Mouse (Mus musculus): Measurements from ENCODE around the gene Rbm20. TPM values are rescaled to one million over a fixed set of nuclear protein-coding genes. Genes with fewer than 3 reads are reported as not detected.

Rbm20 gene
- total RNA-seq, 2 experiments from 2014 or later, result 61.5 to 72.2 TPM

- DNase-seq, result no peak
- intact Hi-C loops (cut with DNase I; ENCODE audit: low total_unique reads), result loop anchor here (10.0 kb wide), 1 partner anchor 54 kb away; no protein-coding TSS in a partner anchor
Observed at GRCm38 (mm10) chr19:53708401-53708800, 31.3 kb downstream of the Rbm20 start.

DNA sequence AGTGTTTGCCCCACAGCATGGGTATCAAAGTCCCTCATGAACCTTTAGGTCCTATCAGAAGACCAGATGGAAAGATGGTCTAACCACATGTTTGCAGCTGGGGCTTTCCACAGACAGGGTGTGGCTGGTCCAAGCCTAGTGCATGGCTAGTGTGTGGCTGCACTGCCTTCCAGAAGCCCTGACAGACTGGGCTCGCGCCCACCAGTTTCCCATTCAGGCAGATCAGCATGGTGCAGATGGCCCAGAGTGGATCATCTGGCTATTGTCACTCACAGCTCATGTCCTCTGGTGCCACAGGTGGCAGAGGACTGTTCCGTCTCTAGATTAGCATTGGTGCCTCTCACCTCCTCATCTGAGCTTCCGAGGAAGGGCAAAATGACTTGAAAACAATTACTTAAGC, 33.8 kb downstream of the Rbm20 start:
- DNase-seq, result peak; percentile 27
- intact Hi-C loops (cut with DNase I; ENCODE audit: low total_unique reads), result no loop called here

DNA sequence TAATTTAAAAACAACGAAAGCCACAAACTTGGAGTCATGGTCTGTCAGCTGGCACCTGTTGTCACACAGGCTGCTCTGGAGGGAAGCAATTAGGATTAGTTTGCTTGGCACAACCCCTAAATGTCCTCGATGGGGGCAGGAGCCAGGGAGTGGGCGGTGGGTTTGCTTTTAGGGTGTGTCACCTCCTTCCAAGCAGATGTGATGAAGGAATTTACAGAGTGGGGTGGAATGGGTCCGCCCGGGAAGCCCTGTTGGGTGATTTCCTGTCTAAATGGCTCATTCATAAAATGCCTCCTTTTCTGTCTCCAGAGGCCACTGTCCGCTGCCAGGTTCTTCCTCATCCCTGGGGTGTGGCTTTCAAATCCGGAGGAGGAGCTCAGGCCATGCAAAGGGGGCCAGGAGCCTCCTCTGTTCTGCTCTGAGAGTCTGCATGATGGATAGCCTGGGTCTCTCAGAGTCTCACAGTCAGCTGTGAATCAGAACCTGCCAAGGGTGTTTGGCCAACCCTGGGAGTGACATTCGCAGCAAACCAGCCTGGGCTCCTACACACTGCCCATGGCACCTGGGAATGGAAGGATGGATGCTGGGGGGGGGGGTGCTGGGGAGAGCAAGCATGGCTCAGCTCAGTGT, 34.3 kb downstream of the Rbm20 start:
- intact Hi-C loops (cut with DNase I; ENCODE audit: low total_unique reads), result no loop called here

GRCm38 (mm10) chr19:53712297-53713025, 35.4 kb downstream of the Rbm20 start:
- intact Hi-C loops (cut with DNase I; ENCODE audit: low total_unique reads), result no loop called here
- DNase-seq, result no peak

More for the DNA sequence above, 34.3 kb downstream of the Rbm20 start:
- DNase-seq, result no peak

DNA sequence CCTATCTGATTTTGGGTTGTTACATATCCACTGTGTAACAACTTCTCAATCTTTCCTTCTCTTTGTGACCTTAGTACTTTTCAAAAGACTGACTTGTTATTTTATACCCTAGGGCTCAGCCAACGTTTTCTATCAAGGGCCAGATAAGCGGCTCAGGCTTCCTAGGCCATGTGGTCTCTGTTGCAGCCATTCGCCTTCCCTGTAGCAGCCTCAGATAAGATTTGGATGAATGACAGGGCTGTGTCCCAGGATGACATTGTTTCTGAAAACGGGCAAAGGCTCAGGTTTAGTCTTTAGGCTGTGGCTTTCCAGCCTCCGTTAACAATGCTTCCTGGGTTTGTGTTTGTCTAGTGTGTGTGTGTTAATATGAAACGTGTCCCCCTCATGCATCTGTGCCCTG, 36.3 kb downstream of the Rbm20 start:
- intact Hi-C loops (cut with DNase I; ENCODE audit: low total_unique reads), result no loop called here
- DNase-seq, result no peak

- DNase-seq, result no peak
- intact Hi-C loops (cut with DNase I; ENCODE audit: low total_unique reads), result no loop called here
Observed at GRCm38 (mm10) chr19:53716469-53716868, 39.4 kb downstream of the Rbm20 start.

GRCm38 (mm10) chr19:53717364-53717763, 40.3 kb downstream of the Rbm20 start:
- intact Hi-C loops (cut with DNase I; ENCODE audit: low total_unique reads), result no loop called here
- no peak for DNase-seq

- DNase-seq, result no peak
- intact Hi-C loops (cut with DNase I; ENCODE audit: low total_unique reads), result no loop called here
Observed at GRCm38 (mm10) chr19:53722186-53722585, 45.1 kb downstream of the Rbm20 start.

GRCm38 (mm10) chr19:53724053-53724452, 46.9 kb downstream of the Rbm20 start:
- intact Hi-C loops (cut with DNase I; ENCODE audit: low total_unique reads), result no loop called here
- DNase-seq, result no peak

- intact Hi-C loops (cut with DNase I; ENCODE audit: low total_unique reads), result no loop called here
- DNase-seq, result no peak
Observed at GRCm38 (mm10) chr19:53726340-53726739, 49.2 kb downstream of the Rbm20 start.

DNA sequence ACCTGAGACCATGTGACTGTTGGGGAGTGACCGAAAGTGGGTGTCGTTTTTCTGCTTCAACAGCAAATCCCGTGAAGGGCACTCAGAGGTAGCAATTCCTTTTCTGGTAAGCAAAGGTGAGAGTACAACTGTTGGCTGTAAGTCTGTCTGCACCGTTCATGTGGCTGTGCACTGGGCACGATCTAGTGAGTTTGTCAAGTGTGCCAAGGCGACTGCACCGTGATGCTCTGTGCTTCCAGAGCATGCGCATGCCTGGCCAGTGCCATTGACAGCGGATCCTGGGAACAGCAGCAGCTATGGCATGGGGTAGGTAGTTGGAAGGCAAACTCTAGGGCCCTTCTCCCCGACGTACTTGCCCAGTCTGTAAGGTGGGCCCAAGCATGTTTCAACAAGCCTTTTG, 49.6 kb downstream of the Rbm20 start:
- no peak for DNase-seq
- intact Hi-C loops (cut with DNase I; ENCODE audit: low total_unique reads), result no loop called here

- intact Hi-C loops (cut with DNase I; ENCODE audit: low total_unique reads), result no loop called here
- DNase-seq, result no peak
Observed at GRCm38 (mm10) chr19:53727277-53727676, 50.2 kb downstream of the Rbm20 start.

DNA sequence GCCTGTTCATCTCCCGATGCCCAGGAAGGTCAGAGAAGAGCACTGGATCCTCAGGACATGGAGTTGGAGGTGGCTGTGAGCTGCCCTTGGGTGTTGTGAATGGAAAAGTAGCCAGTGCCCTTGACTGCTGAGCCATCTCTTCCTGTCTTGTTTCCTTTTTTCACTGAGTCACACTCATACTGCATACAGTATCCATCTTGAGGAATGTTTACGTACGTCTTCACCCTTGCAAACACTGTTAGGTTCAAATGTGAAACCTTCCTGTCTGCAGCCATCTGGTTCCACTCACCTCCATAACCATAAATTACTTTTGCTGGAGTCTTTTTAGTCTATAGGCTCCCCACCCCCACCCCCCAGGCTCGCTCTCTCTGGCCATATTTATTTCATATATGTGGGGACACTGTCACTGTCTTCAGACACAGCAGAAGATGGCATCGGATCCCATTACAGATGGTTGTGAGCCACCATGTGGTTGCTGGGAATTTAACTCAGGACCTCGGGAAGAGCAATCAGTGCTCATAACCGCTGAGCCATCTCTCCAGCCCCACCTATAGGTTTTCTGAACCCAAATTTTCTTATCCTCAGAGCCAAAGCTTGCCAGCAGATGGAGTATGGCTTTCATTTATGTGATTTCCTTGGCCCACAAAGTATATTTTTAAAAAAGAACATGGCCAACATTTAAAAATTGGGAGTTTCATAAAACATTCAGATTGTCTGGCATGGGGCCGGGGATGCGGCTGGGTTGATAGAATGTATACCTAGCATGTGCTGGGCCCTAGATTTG, 51.0 kb downstream of the Rbm20 start:
- no peak for DNase-seq
- intact Hi-C loops (cut with DNase I; ENCODE audit: low total_unique reads), result no loop called here

DNA sequence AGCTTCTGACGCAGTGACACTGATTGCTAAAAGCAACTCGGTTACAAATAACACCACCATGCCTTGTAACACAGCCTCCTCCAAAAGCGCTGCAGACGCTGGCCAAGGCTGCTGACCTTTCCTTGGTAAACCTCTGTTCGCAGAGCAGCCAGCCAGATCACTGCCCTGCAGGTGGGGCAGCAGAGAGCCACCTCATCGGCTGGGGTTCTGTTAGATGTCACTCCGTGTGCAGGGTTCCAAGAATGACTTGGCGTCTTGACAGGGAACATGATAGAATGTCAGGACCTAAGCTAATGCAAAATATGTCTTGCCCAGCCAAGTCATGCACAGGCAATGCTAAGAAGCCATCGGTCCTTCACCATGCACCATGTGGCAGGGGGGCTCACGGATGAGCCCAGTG, 52.8 kb downstream of the Rbm20 start:
- DNase-seq, result peak; percentile 77
- intact Hi-C loops (cut with DNase I; ENCODE audit: low total_unique reads), result no loop called here

DNA sequence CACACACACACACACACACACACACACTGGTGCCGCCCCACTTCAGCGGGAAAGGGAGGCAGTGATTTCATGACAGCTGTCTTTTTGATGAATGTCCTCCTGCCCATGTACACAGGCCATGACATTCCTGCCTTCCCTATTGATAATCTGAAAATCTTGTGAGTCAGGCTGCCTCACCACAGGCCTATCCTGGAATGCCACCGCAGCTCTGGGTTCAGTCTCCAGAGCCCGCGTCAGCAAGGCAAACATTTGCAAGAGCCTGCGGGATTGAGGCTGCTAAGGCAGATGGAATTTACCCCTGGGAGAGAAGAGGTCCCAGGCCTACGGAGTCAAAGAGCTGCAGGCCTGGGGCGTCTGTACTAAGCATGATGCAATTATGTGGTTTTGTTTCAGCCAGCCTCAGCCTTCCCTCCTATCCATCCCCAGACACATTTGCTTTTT, 54.7 kb downstream of the Rbm20 start:
- DNase-seq, result no peak
- intact Hi-C loops (cut with DNase I; ENCODE audit: low total_unique reads), result no loop called here

DNA sequence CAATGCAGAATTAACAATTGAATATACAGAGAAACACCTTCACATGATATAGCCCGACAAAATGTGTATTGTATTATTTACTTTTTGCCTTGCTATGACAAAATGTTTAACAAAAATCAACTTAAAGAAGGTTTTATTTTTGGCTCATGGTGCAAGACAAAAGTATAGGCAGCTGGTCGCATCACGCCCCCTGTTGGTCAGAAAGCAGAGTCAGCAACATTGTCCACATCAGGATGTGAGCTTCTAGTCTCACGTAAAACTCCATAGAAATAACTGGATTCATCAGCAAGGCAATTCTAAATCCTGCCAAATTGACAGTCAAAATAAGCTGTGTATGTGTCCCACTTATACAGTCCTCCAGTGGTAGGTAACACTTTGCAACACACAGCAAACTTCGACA, 57.7 kb downstream of the Rbm20 start:
- intact Hi-C loops (cut with DNase I; ENCODE audit: low total_unique reads), result no loop called here

DNA sequence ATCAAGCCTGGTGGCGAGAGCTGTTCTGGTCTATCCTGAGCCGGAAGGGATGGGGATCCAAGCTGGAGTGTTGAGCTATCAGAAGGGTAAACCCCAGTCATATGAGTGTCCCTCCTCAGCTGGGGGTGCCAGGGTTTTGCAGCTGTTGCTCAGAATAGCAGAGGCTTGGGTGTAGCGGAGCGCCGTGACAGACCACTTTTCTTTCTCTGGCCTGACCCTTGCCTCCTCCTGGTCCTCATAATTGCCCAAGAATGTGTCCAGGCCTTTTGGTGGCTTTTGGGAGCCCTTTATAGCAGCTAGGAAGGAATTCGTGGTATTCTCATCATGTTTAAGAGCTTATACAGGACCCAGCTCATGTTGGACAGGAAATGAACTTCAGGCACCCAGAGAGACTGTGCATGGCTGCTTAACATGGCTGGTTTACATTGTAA, 61.6 kb downstream of the Rbm20 start:
- DNase-seq, result peak; percentile 49
- intact Hi-C loops (cut with DNase I; ENCODE audit: low total_unique reads), result no loop called here

More for the DNA sequence above, 57.7 kb downstream of the Rbm20 start:
- no peak for DNase-seq

GRCm38 (mm10) chr19:53739570-53740266, 62.6 kb downstream of the Rbm20 start:
- intact Hi-C loops (cut with DNase I; ENCODE audit: low total_unique reads), result no loop called here
- no peak for DNase-seq

DNA sequence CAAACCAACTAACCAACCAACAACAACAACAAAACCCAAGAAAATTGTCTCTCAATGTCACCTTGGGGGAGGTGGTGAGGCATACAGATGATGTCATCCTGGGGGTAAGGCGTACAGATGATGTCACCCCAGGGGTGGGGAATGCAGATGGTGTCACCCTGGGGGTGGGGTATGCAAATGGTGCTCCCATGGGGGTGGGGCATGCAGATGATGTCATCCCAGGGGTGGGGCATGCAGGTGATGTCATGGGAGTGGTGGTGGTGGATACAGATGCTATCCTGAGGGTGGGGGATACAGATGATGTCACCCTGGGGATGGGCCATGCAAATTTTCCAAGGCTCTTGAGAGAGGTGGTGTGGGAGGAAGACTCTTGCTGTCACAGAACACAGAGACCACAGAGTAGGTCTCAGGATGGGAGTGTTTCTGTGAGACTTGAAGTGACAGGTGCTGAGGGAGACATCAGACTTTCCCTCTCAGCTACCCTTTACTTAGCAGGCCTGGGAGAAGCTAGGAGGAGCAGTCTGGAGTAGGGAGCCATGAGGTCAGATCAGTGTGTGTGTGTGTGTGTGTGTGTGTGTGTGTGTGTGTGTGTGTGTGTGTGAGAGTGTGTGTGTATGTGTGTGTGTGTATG, 63.8 kb downstream of the Rbm20 start:
- intact Hi-C loops (cut with DNase I; ENCODE audit: low total_unique reads), result no loop called here
- no peak for DNase-seq

Data from gastrocnemius, postnatal 14 days (tissue).